ENCODE assay signal across 29 mouse cellular contexts in the genomic region with DNA sequence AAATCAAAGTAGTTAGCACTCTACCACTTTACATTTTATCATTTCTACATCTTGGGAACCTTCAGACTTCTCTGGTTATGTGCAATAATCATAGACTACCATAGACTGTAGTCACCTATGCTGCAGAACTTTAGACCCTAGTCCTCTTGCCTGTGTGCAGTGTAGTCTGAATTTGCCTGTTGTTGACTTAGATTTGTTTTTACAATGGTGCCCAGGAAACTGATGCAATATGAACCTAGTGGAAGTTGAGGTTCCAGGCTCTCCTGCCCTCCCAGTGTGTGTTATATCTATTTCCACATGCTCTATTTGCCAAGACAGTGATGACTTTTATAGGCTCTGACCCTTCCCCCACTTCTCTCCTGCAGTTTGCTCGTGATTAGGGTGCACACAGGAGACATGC.
DNase-seq lines count a peak whose midpoint lies in the region; ATAC-seq and TF ChIP-seq lines count a peak whose summit lies in the region.
"Had no signal": no experiment of that assay in that cellular context is flagged by ENCODE, and none has a peak within 500 bp of the region (broad histone marks: within the 10 kb centered on the region; RNA-seq: fewer than 3 reads in every experiment).

No protein-coding gene starts in this region.

- H3K9ac ChIP-seq in intestine, embryonic 16.5 days (ENCODE audit: low read depth, low read length): no peak overlapping the region
- no peak overlapping the region for H3K9ac ChIP-seq in intestine, postnatal 0 days (ENCODE audit: low read depth, low read length)
- no peak overlapping the region for H3K9ac ChIP-seq in liver, embryonic 12.5 days
- no peak overlapping the region for H3K9ac ChIP-seq in liver, embryonic 11.5 days (ENCODE audit: low read depth, low read length)
- no peak overlapping the region for H3K9ac ChIP-seq in liver, embryonic 15.5 days
- H3K9ac ChIP-seq in liver, postnatal 0 days (replicated peaks): no peak overlapping the region
- H3K9ac ChIP-seq: embryonic facial prominence, embryonic 13.5 days; embryonic facial prominence, embryonic 15.5 days; forebrain, embryonic 12.5 days had no signal

- no peaks in the 10 kb centered on the region for H3K9me3 ChIP-seq in intestine, embryonic 16.5 days (ENCODE audit: control insufficient read depth, low read length)
- no peaks in the 10 kb centered on the region for H3K9me3 ChIP-seq in intestine, postnatal 0 days (ENCODE audit: control insufficient read depth)
- H3K9me3 ChIP-seq in liver, embryonic 12.5 days (replicated peaks): no peaks in the 10 kb centered on the region
- no peaks in the 10 kb centered on the region for H3K9me3 ChIP-seq in liver, embryonic 11.5 days (ENCODE audit: control insufficient read depth, low read length)
- no peaks in the 10 kb centered on the region for H3K9me3 ChIP-seq in liver, embryonic 15.5 days (replicated peaks)
- H3K9me3 ChIP-seq in liver, postnatal 0 days (ENCODE audit: low read length): no peaks in the 10 kb centered on the region
- H3K9me3 ChIP-seq: embryonic facial prominence, embryonic 13.5 days; embryonic facial prominence, embryonic 15.5 days; forebrain, embryonic 10.5 days; forebrain, embryonic 12.5 days; G1E had no signal

- H3K4me1 ChIP-seq in intestine, embryonic 16.5 days (ENCODE audit: control insufficient read depth, insufficient read depth, low read length): no peaks in the 10 kb centered on the region
- H3K4me1 ChIP-seq in intestine, postnatal 0 days (replicated peaks; ENCODE audit: control insufficient read depth, insufficient read depth, low read length): no peaks in the 10 kb centered on the region
- H3K4me1 ChIP-seq in liver, embryonic 12.5 days: no peaks in the 10 kb centered on the region
- no peaks in the 10 kb centered on the region for H3K4me1 ChIP-seq in liver, embryonic 11.5 days (replicated peaks; ENCODE audit: control insufficient read depth, insufficient read depth, low read length)
- H3K4me1 ChIP-seq in liver, embryonic 15.5 days (replicated peaks): no peaks in the 10 kb centered on the region
- 0 out of 2 replicates have a peak, but pooled peaks cover 2% of the 10 kb centered on the region for H3K4me1 ChIP-seq in liver, postnatal 0 days (ENCODE audit: insufficient read depth)
- H3K4me1 ChIP-seq: embryonic facial prominence, embryonic 13.5 days; embryonic facial prominence, embryonic 15.5 days; forebrain, embryonic 12.5 days had no signal

- peak; percentile 80 for TF ChIP-seq EP300 in liver, postnatal 0 days (IDR thresholded peaks at IDR 0.05; ENCODE audit: low read depth)

- 27% methylated on average over 1 of the region's 1 CpGs for WGBS in intestine, embryonic 16.5 days
- 39% methylated on average over 1 of the region's 1 CpGs for WGBS in intestine, postnatal 0 days
- WGBS in liver, embryonic 12.5 days (ENCODE audit: insufficient replicate concordance): 35% methylated on average over 1 of the region's 1 CpGs
- 50% methylated on average over 1 of the region's 1 CpGs for WGBS in liver, embryonic 11.5 days
- WGBS in liver, embryonic 15.5 days (ENCODE audit: insufficient replicate concordance): 24% methylated on average over 1 of the region's 1 CpGs
- WGBS in liver, postnatal 0 days (ENCODE audit: insufficient replicate concordance): 32% methylated on average over 1 of the region's 1 CpGs

- H3K4me3 ChIP-seq in intestine, embryonic 16.5 days (ENCODE audit: low read length): no peak overlapping the region
- H3K4me3 ChIP-seq in intestine, postnatal 0 days (ENCODE audit: low read depth, low read length): no peak overlapping the region
- H3K4me3 ChIP-seq in liver, embryonic 12.5 days: no peak overlapping the region
- H3K4me3 ChIP-seq in liver, embryonic 11.5 days (ENCODE audit: low read depth, low read length): no peak overlapping the region
- no peak overlapping the region for H3K4me3 ChIP-seq in liver, embryonic 15.5 days (replicated peaks)
- H3K4me3 ChIP-seq in liver, postnatal 0 days (ENCODE audit: low read depth, low read length): no peak overlapping the region
- H3K4me3 ChIP-seq: embryonic facial prominence, embryonic 13.5 days; embryonic facial prominence, embryonic 15.5 days; erythroblast, embryonic 14.5 days; forebrain, embryonic 10.5 days; forebrain, embryonic 12.5 days had no signal

- no peaks in the 10 kb centered on the region for H3K27me3 ChIP-seq in intestine, embryonic 16.5 days (replicated peaks; ENCODE audit: control insufficient read depth, insufficient read depth, low read length)
- H3K27me3 ChIP-seq in intestine, postnatal 0 days (replicated peaks; ENCODE audit: control insufficient read depth, insufficient read depth, low read length): no peaks in the 10 kb centered on the region
- H3K27me3 ChIP-seq in liver, embryonic 12.5 days (replicated peaks): no peaks in the 10 kb centered on the region
- no peaks in the 10 kb centered on the region for H3K27me3 ChIP-seq in liver, embryonic 11.5 days (replicated peaks; ENCODE audit: control insufficient read depth, insufficient read depth, low read length)
- no peaks in the 10 kb centered on the region for H3K27me3 ChIP-seq in liver, embryonic 15.5 days
- no peaks in the 10 kb centered on the region for H3K27me3 ChIP-seq in liver, postnatal 0 days (ENCODE audit: insufficient read depth, low read length)
- H3K27me3 ChIP-seq: CH12.LX; embryonic facial prominence, embryonic 13.5 days; embryonic facial prominence, embryonic 15.5 days; forebrain, embryonic 12.5 days; Patski had no signal

- no peaks in the 10 kb centered on the region for H3K36me3 ChIP-seq in intestine, embryonic 16.5 days (ENCODE audit: control insufficient read depth, insufficient read depth, low read length)
- no peaks in the 10 kb centered on the region for H3K36me3 ChIP-seq in intestine, postnatal 0 days (ENCODE audit: control insufficient read depth, insufficient read depth)
- no peaks in the 10 kb centered on the region for H3K36me3 ChIP-seq in liver, embryonic 12.5 days
- no peaks in the 10 kb centered on the region for H3K36me3 ChIP-seq in liver, embryonic 11.5 days (ENCODE audit: control insufficient read depth, insufficient read depth, low read length)
- no peaks in the 10 kb centered on the region for H3K36me3 ChIP-seq in liver, embryonic 15.5 days (replicated peaks)
- no peaks in the 10 kb centered on the region for H3K36me3 ChIP-seq in liver, postnatal 0 days (replicated peaks; ENCODE audit: insufficient read depth, low read length)
- H3K36me3 ChIP-seq: embryonic facial prominence, embryonic 13.5 days; embryonic facial prominence, embryonic 15.5 days; forebrain, embryonic 10.5 days; forebrain, embryonic 12.5 days; G1E had no signal

- ATAC-seq in intestine, embryonic 16.5 days: peak; percentile 46; the same call in 1 of the 2 replicates
- no peak for ATAC-seq in intestine, postnatal 0 days
- ATAC-seq in liver, embryonic 12.5 days: 0 out of 2 replicates have a peak, but pooled peaks have one; percentile 30
- no peak for ATAC-seq in liver, embryonic 11.5 days (replicated peaks; ENCODE audit: low FRiP score)
- peak; percentile 74 for ATAC-seq in liver, embryonic 15.5 days (ENCODE audit: insufficient read depth)
- peak; percentile 98 for ATAC-seq in liver, postnatal 0 days
- ATAC-seq: activated CD4-positive, CD25-positive, alpha-beta regulatory T cell, adult 4 months; CD4-positive, CD25-positive, alpha-beta regulatory T cell, adult 4 months; forebrain, embryonic 14.5 days; forebrain, embryonic 16.5 days; Patski had no signal

- no peak for TF ChIP-seq CTCF in intestine, postnatal 0 days (IDR thresholded peaks at IDR 0.05; ENCODE audit: low read depth)
- no peak for TF ChIP-seq CTCF in liver, postnatal 0 days (IDR thresholded peaks at IDR 0.05; ENCODE audit: low read depth)

- no peak overlapping the region for H3K27ac ChIP-seq in intestine, embryonic 16.5 days (ENCODE audit: low read length)
- no peak overlapping the region for H3K27ac ChIP-seq in intestine, postnatal 0 days (ENCODE audit: low read depth, low read length)
- H3K27ac ChIP-seq in liver, embryonic 12.5 days: no peak overlapping the region
- H3K27ac ChIP-seq in liver, embryonic 11.5 days (ENCODE audit: low read depth, low read length): no peak overlapping the region
- H3K27ac ChIP-seq in liver, embryonic 15.5 days (replicated peaks): no peak overlapping the region
- H3K27ac ChIP-seq in liver, postnatal 0 days (ENCODE audit: low read depth): peak overlapping the region; percentile 79
- H3K27ac ChIP-seq: embryonic facial prominence, embryonic 13.5 days; embryonic facial prominence, embryonic 15.5 days; forebrain, embryonic 10.5 days; forebrain, embryonic 12.5 days had no signal

- no peak for DNase-seq in liver, embryonic 11.5 days (ENCODE audit: low spot score)
- no peak for DNase-seq in liver, postnatal 0 days
- no peak for DNase-seq in adrenal gland, postnatal 4 days (ENCODE audit: low spot score in 2 of 2)
- no peak for DNase-seq in adrenal gland, postnatal 14 days
- DNase-seq: adrenal gland, adult 8-10 months; adrenal gland, postnatal 25 days; B cell, adult 2 months; cerebellum, adult 11-12 months; cerebellum, adult 2 months; cerebellum, adult 9-10 months; cerebellum, postnatal 10 days; cerebellum, postnatal 25 days; embryo, embryonic 11 days had no signal

- H3K4me2 ChIP-seq in intestine, embryonic 16.5 days (ENCODE audit: low read depth, low read length): no peak overlapping the region
- no peak overlapping the region for H3K4me2 ChIP-seq in intestine, postnatal 0 days (replicated peaks; ENCODE audit: low read depth)
- no peak overlapping the region for H3K4me2 ChIP-seq in liver, embryonic 12.5 days
- H3K4me2 ChIP-seq in liver, embryonic 11.5 days: no peak overlapping the region
- no peak overlapping the region for H3K4me2 ChIP-seq in liver, embryonic 15.5 days
- H3K4me2 ChIP-seq in liver, postnatal 0 days (ENCODE audit: low read depth, low read length): no peak overlapping the region
- H3K4me2 ChIP-seq: embryonic facial prominence, embryonic 13.5 days; embryonic facial prominence, embryonic 15.5 days; forebrain, embryonic 12.5 days had no signal

Comparison
In these comparisons a context has a peak if more than half of its experiments do, and no peak if none do; other contexts are left out.
1. ATAC-seq: peak in intestine, embryonic 16.5 days (single experiment), liver, embryonic 12.5 days (single experiment), liver, embryonic 15.5 days (single experiment) and liver, postnatal 0 days (single experiment); none in intestine, postnatal 0 days (single experiment) and liver, embryonic 11.5 days (single experiment).